Mouse (Mus musculus) hindbrain, postnatal 0 days (tissue): ENCODE measurements at regions not wholly inside any gene's neighbourhood (a gene's known extent, or its start where the extent isn't known, plus 50 kb on each side); places are given as distances from the start of the nearest gene placed in this dataset.

Experiments used
- ATAC-seq: fragments of 200-750 bp; cut with Nextera tagmentation; 2 replicates; pipeline ENCODE4 v1.8.0; 2017; ENCODE audit warnings: mild to moderate bottlenecking, moderate TSS enrichment, moderate library complexity
- DNase-seq: peaks from one replicate; pipeline ENCODE4 v3.0.0-alpha.2; 2015; ENCODE audit warnings: low spot score
- H3K27ac ChIP-seq: fragments of 300-500 bp; sonication (generic); 2 replicates; pipeline ENCODE4 v1.5.1; 2014; ENCODE audit warnings: mild to moderate bottlenecking
- H3K27me3 ChIP-seq: fragments of 300-500 bp; sonication (generic); 2 replicates; pipeline ENCODE4 v1.6.1; 2014; ENCODE audit warnings: low read length, mixed read lengths; ENCODE audit not compliant: insufficient read depth
- H3K36me3 ChIP-seq: fragments of 300-500 bp; sonication (generic); 2 replicates; pipeline ENCODE4 v1.6.1; 2014; ENCODE audit warnings: low read length, mixed read lengths; ENCODE audit not compliant: insufficient read depth
- H3K4me1 ChIP-seq: fragments of 300-500 bp; sonication (generic); 2 replicates; pipeline ENCODE4 v1.6.1; 2014; ENCODE audit warnings: antibody characterized with exemption, low read length, mixed read lengths; ENCODE audit not compliant: insufficient read depth
- H3K4me2 ChIP-seq: fragments of 300-500 bp; sonication (generic); 2 replicates; pipeline ENCODE4 v1.6.1; 2014; ENCODE audit warnings: low read depth, mild to moderate bottlenecking, low read length, moderate library complexity, mixed read lengths
- H3K4me3 ChIP-seq: fragments of 300-500 bp; sonication (generic); 2 replicates; pipeline ENCODE4 v1.5.1; 2014; ENCODE audit warnings: low read length
- H3K9ac ChIP-seq: fragments of 300-500 bp; sonication (generic); replicated peaks from 2 replicates; pipeline ENCODE4 v1.6.1; 2014; ENCODE audit warnings: mild to moderate bottlenecking, low read length, moderate library complexity, mixed read lengths
- H3K9me3 ChIP-seq: fragments of 300-500 bp; sonication (generic); 2 replicates; pipeline ENCODE4 v1.6.1; 2016; ENCODE audit warnings: low read length, mixed read lengths
- CTCF ChIP-seq: IDR thresholded peaks from 2 replicates; pipeline ENCODE4 v1.5.1; 2016; ENCODE audit warnings: antibody characterized with exemption, control low read depth, low read depth
- WGBS: fragments of 180-500 bp; shearing (Covaris S2); extraction: QIAGEN DNeasy Blood & Tissue Kit; methylation state at CpG from one replicate; pipeline ENCODE4 v1.1.7; 2014; 5-methylcytosine and 5-hydroxymethylcytosine counted together

- no peaks in the 10 kb centered on the region for H3K4me1 ChIP-seq
- DNase-seq (no peak), ATAC-seq (no peak)
- no peak overlapping the region for H3K4me3 ChIP-seq
- no peaks in the 10 kb centered on the region for H3K36me3 ChIP-seq
- H3K9me3 ChIP-seq = no peaks in the 10 kb centered on the region
- no peak overlapping the region for H3K27ac ChIP-seq
- no peaks in the 10 kb centered on the region for H3K27me3 ChIP-seq
- no peak overlapping the region for H3K4me2 ChIP-seq
- 36% methylated on average over 13 of the region's 13 CpGs for WGBS
- H3K9ac ChIP-seq = no peak overlapping the region
- TF ChIP-seq CTCF = no peak
Measured at GRCm38 (mm10) chr1:133501016-133501415, 76.8 kb upstream of the Sox13 start.

DNA sequence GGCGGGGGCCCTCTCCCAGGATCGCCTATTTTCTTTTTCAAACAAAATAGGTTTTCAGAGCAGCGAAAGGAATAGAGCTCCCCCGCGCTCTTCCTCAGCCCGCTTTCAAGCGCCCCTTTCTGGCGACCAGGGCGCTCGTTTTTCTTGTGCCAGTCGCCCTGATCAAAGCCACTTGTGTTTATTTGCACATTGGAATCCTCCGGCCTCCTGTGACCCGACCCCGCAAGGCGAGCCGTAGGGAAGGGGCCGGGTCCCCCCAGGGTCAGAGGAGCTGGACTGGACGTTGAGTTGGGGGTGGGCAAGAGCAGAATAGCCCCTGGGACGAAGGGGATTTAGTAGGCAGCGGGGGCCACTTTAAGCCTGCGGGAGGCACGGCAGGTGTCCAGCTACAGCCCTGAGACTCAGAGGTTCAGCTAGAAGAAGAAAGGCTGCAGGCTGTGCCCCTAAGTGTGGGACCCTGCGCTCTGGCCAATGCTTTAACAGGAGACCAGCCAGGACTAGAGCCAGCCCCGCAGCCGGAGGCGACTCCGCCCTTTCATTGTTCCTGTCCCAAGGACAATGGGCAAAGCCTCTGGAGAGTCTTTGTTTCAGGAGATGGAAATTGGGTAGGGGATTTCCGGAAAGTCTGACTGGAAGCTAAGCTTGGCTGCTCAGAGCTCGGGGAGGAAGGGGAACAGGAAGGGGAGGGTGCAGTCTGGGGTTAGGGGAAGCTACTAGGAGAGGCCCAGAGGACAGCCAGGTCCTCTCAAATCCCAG lies 69.0 kb upstream of the Sox13 start:
- Histone ChIP-seq H3K27ac (peak overlapping the region; percentile 74), H3K27me3 (no peaks in the 10 kb centered on the region), H3K4me3 (peak overlapping the region; percentile 35), H3K4me2 (peak overlapping the region; percentile 78), H3K9me3 (no peaks in the 10 kb centered on the region), H3K4me1 (peaks cover 17% of the 10 kb centered on the region; the same call in 1 of the 2 replicates), H3K36me3 (no peaks in the 10 kb centered on the region), H3K9ac (peak overlapping the region; percentile 56)
- DNase-seq (peak; percentile 57), ATAC-seq (peak; percentile 66)
- WGBS = 2% methylated on average over 29 of the region's 29 CpGs
- no peak for TF ChIP-seq CTCF

GRCm38 (mm10) chr1:133492291-133492985 lies 68.3 kb upstream of the Sox13 start:
- peak overlapping the region; percentile 56 for H3K9ac ChIP-seq
- WGBS = 2% methylated on average over 11 of the region's 11 CpGs
- H3K9me3 ChIP-seq = no peaks in the 10 kb centered on the region
- no peak for TF ChIP-seq CTCF
- H3K27me3 ChIP-seq = no peaks in the 10 kb centered on the region
- DNase-seq = peak; percentile 59
- peak overlapping the region; percentile 35 for H3K4me3 ChIP-seq
- no peaks in the 10 kb centered on the region for H3K36me3 ChIP-seq
- H3K27ac ChIP-seq = peak overlapping the region; percentile 74
- H3K4me1 ChIP-seq = peaks cover 17% of the 10 kb centered on the region; the same call in 1 of the 2 replicates
- H3K4me2 ChIP-seq = peak overlapping the region; percentile 78
- ATAC-seq = peak; percentile 84

- H3K36me3 ChIP-seq = no peaks in the 10 kb centered on the region
- H3K9ac ChIP-seq = peak overlapping the region; percentile 56; the same call in 1 of the 2 replicates
- H3K4me1 ChIP-seq = peaks cover 17% of the 10 kb centered on the region; the same call in 1 of the 2 replicates
- H3K27ac ChIP-seq = peak overlapping the region; percentile 74
- H3K9me3 ChIP-seq = no peaks in the 10 kb centered on the region
- H3K27me3 ChIP-seq = no peaks in the 10 kb centered on the region
- peak overlapping the region; percentile 78 for H3K4me2 ChIP-seq
- 14% methylated on average over 4 of the region's 4 CpGs for WGBS
- DNase-seq (no peak), ATAC-seq (peak; percentile 48)
- no peak overlapping the region for H3K4me3 ChIP-seq
- 0 out of 2 replicates have a peak, but pooled peaks have one; percentile 12 for TF ChIP-seq CTCF
Measured at GRCm38 (mm10) chr1:133491857-133492290, 67.7 kb upstream of the Sox13 start.

- H3K4me2 ChIP-seq = no peak overlapping the region
- H3K4me1 ChIP-seq = 0 out of 2 replicates have a peak, but pooled peaks cover 6% of the 10 kb centered on the region
- H3K36me3 ChIP-seq = no peaks in the 10 kb centered on the region
- DNase-seq = no peak
- no peak for TF ChIP-seq CTCF
- H3K27me3 ChIP-seq = no peaks in the 10 kb centered on the region
- no peaks in the 10 kb centered on the region for H3K9me3 ChIP-seq
- no peak overlapping the region for H3K9ac ChIP-seq
- WGBS = 72% methylated on average over 8 of the region's 8 CpGs
- no peak for ATAC-seq
- H3K27ac ChIP-seq = no peak overlapping the region
- H3K4me3 ChIP-seq = no peak overlapping the region
Measured at GRCm38 (mm10) chr1:133487171-133487901, 63.2 kb upstream of the Sox13 start.

- TF ChIP-seq CTCF = no peak
- no peak overlapping the region for H3K9ac ChIP-seq
- no peaks in the 10 kb centered on the region for H3K36me3 ChIP-seq
- no peak overlapping the region for H3K4me3 ChIP-seq
- 64% methylated on average over 10 of the region's 10 CpGs for WGBS
- H3K4me2 ChIP-seq = no peak overlapping the region
- ATAC-seq = no peak
- no peak overlapping the region for H3K27ac ChIP-seq
- no peak for DNase-seq
- no peaks in the 10 kb centered on the region for H3K4me1 ChIP-seq
- H3K27me3 ChIP-seq = no peaks in the 10 kb centered on the region
- H3K9me3 ChIP-seq = no peaks in the 10 kb centered on the region
Measured at GRCm38 (mm10) chr1:133486370-133486769, 62.2 kb upstream of the Sox13 start.
